Mouse (Mus musculus) urinary bladder, postnatal 10 days (tissue): Measurements from ENCODE around the gene Pglyrp1.
"Not testable (repeated sequence)": the region's sequence is repeated elsewhere in the genome, so short reads cannot be mapped to it uniquely, and the experiment has no call there.

Experiments
- DNase-seq: peaks from one replicate; pipeline ENCODE4 v3.0.0; 2022; ENCODE audit warnings: low spot score

Pglyrp1 gene

DNA sequence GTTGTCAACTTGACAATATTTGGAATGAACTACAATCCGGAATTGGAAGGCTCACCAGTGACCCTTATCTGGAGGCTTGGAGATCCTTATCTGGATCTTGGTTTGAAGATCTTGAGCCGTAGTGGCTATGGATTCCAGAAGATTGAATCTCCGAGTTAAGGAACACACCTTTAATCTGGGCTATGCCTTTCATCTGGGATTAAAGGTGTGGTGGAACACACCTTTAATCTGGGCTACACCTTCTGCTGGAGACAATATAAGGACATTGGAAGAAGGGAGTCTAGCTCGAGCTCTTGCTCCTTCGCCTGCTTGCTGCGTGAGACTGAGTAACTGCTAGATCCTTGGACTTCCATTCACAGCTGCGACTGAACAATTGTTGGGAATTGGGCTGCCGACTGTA lies at the start of gene Pglyrp1:
Pglyrp1 (plus strand) TSS at position 301 of the 400 bp plus-strand sequence.
- DNase-seq, result not testable (repeated sequence)

DNA sequence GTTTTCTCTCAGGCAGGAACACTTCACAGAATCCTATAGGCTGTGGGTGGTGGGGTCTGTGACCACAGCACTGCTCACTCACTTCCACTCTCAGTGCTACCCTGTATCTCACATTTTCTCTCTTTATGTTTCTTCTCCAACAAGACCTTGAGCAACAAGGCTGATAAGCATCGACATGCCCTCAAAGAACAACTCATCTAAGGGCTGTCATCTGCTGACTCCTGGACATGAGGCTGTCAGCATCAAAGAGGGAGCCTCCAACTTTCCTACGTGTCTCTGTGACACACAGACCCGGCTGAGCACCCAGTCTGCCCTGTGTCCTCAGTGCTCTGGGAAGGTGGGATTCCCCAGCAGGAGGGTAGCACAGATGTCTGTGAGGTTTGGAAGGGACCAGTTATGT lies 49.6 kb upstream of the Pglyrp1 start, which contains the start of gene Psg17:
Psg17 (minus strand) TSS at position 101 of the 400 bp plus-strand sequence.
- DNase-seq, result no peak

DNA sequence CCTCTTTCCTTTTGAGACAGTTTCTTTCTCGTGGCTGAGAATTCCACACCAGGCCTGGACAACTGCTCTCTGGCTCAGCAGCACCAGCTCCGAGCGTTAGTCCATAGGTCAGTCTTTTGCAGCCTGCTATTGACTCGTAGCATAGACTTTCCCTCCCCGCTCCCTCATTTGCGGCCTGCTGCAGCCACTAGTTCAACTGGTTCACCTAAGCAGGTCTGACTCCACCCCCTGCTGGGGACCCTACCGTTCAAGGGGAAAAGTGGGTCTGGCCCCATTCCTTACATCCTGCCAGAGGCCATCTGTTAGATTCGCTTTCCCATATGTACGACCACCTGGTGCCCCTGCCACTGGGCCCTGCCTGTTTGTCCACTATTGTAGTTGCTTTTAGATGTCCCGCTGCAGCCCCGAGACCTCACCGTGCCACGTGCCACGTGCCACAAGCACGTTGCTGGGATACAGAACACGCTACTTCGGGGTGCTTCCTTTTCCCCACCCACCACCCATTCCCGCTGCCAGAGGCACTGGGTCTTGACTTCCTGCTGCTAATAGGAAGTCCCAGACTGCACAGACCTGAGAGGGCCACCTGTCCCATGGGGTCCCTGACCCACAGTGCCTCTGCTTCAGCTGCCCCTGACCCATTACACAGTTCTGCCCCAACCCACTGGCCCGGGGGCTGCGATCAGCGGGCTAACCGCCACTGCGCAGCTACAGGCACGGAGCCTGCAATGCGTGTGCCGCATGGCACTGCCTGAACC lies 43.2 kb upstream of the Pglyrp1 start:
- no peak for DNase-seq

DNA sequence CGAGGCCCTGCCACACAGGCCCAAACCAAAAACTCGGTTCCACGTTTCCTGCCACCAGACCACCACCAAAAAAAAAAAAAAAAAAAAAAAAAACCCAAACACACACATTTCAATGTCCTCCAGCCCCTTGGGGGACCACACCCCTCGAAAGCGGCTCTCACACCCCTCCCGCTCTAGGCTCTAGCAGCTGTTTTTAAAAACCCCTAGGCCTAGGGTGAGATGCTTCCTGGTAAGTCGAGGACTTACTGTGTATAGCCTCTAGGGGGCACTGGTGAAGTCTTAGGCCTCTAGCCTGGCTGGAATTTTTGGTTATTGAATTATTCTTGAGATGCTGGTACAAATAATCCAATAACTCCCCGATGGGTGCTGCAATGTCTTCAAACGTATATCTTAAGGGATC lies 42.5 kb upstream of the Pglyrp1 start:
- no peak for DNase-seq

DNA sequence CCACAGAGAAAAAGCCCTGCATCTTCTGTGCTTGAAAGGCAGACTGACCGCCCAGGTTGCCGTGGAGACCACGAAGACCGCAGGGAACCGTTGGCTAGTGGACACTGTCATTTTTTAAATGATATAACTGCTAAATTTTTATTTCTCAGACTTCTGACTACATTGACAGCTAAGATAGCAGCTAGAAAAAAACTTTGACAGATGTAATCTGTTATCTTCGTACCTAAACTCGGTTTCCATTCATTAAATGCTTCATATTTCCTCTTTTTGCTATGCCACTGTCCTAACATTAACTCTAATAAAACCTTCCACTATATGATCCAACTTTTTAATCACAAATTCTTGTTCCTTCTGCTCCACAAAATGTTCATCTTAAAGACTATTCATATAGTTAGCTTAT lies 41.6 kb upstream of the Pglyrp1 start:
- no peak for DNase-seq

DNA sequence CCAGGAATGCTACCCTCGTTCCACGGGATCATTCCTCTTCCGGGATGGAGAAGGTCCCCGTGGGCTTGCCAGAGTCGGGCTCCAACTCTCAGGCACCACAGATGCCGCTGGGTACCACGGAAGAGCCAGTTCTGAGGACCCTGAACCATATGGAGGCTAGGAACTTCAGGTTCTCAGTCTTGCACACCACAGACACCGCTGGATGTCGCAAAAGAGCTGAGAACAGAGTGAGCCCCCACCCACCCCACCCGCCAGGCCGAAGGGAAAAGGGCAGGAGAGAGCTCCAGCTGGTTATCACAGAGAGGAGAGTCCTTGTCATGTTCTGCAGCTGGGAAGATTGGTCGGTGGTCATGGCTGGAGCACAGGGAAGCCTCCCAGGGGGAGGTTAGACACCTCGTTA lies 38.8 kb upstream of the Pglyrp1 start:
- DNase-seq, result no peak

DNA sequence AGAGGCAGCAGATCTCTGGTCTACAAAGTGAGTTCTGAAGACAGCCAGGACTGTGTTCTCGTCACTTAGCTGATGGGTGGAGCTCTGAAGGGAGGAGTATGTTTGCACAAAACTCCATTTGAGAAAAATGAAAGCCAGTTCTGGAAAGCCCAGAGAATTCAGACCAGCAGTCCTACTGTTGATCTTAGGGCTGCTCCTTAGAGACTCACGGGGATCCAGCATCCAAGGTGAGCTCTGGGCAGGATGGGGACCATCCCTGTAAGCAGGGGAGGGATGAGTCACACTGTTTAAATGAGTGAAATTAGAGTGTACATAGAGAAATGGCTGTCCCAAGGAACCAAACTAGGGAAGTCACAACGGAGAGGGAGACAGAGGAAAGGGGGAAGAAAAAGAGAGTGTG lies 31.3 kb upstream of the Pglyrp1 start, which contains the start of gene Mill2:
Mill2 (plus strand) TSS at position 102 of the 400 bp plus-strand sequence.
- no peak for DNase-seq

DNA sequence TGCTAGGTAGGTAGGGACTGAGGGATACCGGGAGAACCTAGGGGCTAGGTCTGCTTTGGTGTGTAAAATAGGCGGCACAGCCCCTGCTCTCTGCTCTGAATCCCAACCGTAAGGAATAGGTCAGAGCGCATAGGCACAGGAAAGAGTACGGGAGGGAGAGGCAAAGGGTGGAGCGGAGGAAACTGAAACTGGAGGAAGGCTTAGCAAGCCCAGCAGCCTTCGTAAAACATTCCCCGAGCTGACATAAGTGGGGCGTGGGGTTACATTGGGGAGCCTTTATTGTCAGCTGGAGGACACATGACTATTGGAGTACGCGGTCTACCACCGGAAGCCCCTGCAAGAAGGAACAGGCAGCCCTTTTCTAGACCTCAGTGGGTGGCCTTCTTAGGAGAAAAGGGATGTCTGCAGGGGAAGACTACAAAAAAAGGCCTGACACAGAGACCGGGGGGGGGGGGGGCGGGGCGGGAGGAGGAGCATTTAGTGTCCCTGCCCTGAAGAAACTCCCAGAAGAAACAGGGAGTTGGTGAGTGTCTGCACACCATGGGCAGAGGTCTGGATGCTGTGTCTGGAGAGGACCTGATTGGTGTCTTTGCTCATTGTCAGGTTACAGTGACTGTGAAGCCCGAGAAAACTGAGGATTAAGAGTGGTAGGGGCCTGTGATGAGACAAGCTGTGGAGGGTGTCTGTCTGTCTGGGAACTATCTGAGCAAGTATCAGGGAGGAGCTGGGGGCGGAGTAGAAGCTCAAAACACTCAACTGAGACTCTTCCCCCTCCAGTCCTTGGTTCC lies 30.6 kb upstream of the Pglyrp1 start:
- no peak for DNase-seq

DNA sequence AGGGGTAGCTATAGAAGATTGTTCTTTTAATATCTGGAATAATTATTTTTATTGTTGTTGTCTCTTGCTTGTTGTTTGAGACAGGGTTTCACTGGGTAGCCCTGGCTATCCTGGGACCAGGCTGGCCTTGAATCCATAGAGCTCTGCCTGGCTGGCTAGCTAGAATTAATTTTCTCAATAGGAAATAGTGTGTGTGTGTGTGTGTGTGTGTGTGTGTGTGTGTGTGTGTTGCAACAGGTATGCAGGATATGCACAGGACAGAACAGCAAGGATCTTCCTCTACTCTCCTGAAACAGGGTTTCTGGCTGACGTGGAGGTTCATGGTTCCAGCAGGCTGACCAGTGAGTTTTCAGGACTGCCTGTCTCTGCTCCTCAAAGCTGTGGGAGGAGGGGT lies 30.0 kb upstream of the Pglyrp1 start:
- no peak for DNase-seq

DNA sequence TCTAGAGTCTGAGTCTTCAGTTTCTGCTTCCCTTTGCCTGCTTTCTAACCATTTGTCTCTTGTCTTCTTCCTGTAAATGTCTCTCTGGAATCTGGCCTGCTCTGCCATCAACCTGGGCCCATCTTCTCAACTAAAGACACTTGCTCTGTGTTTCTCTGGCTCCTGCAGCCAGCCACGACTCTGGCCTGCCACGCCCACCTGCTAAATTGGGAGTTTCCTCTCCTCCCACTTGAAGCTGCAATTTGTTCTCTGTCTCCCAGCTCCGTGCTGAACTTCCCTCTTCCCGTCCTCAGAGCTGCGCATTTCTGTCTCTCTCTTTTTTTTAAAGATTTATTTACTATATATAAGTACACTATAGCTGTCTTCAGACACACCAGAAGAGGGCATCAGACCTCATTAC lies 26.3 kb upstream of the Pglyrp1 start:
- DNase-seq, result no peak

DNA sequence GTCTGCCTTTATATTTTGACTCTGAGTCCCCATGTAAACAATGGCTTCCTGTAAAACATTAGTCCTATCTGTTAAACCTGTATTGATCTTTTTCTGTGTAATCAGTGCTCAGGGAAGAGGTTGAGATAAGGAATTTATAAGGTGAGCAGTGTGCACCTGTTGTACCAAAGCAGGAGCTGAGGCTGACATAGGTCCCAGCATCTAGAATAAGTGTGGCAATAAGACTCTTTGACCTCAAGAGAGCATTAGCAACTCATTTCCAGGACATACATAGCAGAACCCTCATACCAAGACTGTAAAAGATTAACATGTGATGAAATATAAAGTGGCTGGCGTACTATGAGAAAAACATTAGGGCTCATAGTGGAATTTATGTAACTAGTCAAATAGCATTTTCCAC lies 22.7 kb upstream of the Pglyrp1 start:
- no peak for DNase-seq

DNA sequence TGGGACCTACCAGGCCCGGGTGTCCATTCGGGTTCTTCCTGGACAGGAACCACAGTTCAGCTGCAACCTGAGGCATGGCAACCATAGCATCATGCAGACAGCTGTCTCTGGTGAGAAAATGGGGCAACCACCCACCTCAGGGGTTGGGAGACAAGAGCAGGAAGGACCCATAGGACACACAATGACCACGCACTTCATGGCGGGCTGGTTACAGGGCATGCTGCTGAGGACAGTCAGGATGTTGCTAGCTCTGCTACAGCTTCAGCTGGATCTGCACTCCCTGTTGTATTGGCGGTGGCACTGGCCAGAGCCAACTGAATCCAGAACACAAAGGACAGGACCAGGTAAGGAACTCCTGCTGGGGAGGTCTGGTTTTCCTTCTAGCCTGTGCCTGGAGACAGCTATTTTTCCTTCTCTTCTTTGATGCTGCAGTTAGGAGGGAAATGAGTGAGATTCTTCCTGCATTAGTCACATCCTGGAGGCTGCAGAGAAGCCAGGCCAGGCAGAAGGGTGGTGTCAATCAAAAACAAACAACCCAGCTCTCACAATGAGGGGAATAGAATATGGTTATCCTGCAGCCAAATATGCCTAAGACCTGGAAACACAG lies 12.7 kb upstream of the Pglyrp1 start:
- no peak for DNase-seq

DNA sequence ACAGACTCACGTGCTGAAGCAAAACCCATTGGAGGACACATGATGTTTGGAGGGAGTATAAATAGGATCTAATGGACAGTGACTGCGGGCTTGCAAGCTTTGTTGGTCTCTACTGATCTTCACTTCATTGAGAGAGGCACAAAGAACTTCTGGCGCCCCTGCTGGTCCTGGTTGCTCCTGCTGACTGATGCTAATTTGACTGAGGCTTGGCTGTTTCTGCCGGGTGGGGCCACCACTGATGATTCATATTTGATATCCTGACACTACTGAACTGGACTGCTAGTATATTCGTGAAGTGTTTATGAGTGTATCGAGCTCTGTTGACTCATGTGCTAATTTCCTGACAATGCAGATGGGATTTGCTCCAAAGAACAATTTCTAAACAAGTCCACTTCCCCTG lies 8.3 kb upstream of the Pglyrp1 start:
- no peak for DNase-seq

DNA sequence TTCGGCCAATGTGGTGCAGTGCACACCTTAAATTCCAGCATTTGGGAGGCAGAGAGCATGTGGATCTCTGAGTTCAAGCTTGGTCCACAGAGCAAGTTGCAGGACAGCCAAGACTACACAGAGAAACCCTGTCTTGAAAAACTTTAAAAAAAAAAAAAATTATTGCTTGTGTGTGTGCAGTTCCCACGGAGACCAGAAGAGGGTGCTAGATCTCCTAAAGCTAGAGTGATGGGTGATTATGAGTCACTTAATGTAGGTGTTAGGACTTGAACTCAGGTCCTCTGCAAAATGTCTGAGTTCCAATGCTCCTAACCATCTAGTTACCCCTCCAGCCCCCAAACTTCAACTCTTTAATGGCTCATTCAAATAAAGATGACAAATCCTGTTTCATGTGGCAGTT lies 2.6 kb upstream of the Pglyrp1 start:
- no peak for DNase-seq

DNA sequence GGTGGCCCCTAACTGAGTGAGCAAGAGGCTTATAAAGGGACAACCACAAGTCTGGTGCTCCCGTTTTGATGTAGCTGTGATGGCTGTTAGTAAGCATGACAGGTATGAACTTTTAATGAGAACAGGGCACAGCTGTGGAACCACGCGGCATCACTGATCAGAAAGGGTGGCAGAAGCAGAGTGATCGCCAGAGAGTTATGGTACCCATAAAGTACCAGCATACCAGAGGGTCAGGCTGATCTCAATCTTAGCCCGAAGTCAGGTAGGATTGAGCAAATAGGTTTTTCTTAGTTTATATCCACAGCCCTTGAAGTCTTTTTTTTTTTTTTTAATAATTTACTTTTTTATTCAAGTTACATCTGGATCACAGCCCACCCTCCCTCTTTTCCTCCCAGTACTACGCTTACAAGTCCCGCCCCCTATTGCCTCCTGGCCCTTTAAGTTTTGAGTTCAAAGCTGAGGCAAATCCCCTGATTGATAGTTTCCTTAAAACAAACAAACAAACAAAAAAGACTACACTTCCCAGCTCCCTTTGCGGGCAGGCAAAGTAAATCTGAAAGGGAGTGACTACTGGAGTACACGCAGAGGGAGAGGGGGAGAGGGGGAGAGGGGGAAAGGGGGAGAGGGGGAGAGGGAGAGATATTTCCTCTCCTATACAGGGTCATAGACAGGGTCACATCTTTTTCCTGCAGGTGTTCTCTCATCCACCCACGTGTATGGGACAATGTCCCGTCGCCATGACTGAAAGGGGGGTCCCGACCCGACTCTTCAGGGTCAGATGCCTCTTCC lies 1.1 kb downstream of the Pglyrp1 start:
- DNase-seq, result no peak

DNA sequence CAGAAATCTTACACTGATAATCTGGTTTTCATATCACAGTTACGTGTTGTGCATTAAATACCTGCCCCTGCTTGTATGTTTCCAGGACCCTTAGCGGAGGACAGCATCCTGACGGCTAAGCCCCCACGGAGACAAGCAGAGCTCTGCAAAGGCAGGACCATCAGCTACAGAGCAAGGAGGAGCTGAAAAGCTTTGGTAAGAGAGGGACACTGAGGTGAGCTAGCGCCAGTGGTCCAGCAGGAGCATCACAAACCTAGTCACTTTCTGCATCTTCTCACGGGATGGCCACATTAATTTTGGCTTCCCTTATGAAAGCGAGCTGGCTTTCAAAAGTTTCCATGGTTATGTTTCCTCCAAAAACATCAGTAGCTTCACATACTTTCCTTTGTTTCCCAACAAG lies 1.7 kb downstream of the Pglyrp1 start:
- DNase-seq, result no peak

DNA sequence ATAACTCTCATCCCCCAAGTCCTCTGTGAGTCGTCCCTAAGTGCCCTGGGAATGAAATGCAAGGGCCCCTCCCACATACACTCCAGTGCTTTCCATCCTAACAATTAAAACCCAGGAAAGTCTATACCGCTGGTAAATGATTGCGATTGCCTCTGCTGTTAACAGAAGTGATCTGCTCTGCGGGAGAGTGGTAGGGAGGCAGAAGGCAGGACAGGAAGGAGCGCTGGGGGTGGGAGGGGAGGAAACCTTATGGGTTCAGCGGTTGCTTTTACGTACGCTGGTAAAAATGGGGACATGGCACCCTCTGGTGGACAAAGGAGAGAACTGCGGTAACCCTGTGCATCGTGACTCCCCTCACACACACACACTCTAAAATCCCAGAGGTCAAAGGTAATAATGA lies 2.1 kb downstream of the Pglyrp1 start:
- no peak for DNase-seq

DNA sequence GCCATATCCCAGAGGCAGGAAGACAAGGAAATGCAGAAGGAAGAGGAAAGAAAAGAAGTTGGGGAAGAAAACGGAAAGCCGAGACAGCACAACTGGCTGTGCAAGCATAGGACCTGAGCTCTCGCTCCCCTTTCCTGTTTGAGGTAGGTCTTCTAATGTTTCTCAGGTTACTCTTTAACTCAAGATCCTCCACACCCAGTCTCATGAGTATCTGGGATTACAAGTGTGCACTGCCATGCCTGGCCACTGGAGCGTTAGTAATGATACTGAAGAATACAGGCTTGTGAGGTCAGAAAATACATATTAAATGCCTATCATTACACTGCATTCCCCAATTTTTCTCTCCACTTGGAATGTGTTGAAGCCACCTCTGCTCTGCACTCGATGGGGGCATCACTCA lies 4.2 kb downstream of the Pglyrp1 start:
- no peak for DNase-seq

DNA sequence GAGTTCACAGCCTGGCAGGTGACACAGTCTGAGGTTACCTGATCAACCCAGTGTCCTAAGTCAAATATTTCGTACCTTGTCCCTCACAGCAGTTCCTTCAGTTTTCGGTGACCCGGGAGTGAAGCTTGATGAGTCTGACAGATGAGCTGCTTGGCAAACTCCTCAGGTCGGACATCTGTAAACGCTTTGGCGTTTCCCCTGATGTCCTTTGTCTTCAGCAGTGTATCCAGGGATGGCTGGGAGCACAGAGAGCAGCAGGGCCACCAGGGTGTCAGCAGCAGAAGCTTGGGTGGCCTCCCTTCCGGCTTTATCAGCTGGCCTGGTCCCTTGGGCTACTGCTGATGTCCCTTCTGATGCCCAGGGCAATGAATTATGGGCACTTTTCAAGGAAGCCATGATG lies 7.6 kb downstream of the Pglyrp1 start:
- no peak for DNase-seq

DNA sequence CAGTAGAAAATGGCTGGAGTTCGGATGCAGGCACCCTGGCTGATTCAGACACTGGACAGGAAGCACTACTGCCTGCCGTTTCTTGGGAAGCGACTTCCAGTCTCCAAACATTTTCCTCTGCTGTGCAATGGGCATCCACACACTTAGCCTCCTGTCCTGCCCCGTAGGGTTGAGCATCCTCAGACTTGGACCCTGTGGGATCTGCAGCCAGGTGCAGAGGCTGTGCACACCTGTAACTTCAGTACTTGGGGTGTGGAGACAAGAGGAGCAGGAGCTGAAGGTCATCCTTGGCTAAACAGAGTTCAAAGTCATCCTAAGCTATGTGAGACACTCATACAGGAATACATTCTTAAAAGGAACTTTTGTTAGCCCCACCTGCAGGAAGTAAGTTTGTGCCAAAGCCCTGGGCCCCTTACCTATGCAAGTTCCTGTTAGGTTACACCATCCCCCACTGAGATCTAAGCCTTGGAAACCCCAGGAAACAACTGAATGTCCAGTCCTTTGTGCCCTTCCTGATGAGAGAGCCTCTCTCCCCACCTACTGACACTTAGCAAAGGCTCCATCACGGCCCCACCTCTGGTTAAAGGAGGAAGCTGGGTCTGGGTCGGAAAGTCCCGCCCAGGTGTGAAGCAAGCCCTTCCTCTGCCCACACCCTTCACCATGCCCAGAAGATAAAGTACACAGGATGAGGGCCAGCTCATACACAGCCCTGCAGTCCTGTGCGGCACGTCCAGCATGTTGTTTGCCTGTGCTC lies 13.0 kb downstream of the Pglyrp1 start:
- DNase-seq, result no peak

DNA sequence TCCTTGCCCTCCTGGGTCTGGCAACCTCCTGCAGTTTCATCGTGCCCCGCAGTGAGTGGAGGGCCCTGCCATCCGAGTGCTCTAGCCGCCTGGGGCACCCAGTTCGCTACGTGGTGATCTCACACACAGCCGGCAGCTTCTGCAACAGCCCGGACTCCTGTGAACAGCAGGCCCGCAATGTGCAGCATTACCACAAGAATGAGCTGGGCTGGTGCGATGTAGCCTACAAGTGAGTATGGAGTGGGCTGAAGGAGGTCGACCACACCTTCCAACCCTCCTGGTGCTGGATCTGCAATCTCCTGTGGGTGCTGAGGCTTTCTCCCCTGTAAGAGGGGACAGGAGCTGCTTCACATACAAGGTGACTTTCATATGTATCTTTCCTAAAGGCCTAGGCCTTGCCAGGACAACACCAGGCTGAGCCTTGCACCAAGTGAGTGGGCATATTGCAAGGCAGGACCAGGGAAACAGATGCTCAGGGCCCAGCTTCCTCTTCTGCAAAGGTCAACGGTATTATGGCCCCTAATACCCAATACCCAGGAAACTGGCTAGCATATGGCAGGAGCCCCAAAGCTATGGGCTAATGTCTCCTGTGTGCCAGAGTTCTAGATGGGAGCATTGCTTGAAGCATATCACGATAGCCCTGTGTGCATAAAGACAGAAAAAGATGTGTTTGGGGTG lies 13.8 kb downstream of the Pglyrp1 start:
- no peak for DNase-seq
